Mouse (Mus musculus): ENCODE data around the gene Map2k7.

The Map2k7 gene

DNA sequence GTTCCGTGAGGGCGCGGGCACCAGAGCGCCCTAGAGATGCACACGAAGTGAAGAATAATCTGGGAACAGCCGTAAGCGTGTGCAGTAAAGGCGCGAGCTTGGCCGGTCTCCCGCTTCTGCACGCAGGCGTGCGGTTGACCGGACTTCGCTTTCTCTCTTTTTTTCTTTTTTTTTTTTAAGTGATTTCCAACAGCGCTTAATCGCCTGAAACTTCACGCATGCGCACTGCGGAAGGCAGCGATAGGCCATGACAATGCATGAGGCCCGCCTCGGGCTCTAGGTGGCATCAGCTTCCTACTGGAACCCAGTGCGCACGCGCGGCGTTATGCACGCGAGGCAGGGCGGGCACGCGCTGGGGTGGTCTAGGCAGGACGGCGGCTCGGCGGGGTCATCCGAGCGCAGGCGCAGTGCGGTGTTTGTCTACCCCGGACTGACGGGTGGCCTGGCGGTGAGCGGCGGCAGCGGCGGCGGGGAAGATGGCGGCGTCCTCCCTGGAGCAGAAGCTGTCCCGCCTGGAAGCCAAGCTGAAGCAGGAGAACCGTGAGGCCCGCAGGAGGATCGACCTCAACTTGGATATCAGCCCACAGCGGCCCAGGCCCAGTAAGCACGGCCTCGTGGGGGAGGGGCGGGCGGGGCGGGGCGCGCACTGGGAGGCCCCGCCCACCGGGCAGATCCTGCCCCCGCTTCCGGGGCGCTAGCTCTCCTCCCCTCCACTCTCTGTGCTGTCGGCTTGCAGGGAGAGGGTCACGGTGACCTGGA, at the start of gene Map2k7, which contains the start of gene Gm49320:
Gene Map2k7, plus strand, starts transcription at position 307 of the 759 bp plus-strand sequence.
Gene Gm49320, plus strand, starts transcription at position 432 of the 759 bp plus-strand sequence.
- DNase-seq (ENCODE audit: low spot score) = peak; percentile 100

DNA sequence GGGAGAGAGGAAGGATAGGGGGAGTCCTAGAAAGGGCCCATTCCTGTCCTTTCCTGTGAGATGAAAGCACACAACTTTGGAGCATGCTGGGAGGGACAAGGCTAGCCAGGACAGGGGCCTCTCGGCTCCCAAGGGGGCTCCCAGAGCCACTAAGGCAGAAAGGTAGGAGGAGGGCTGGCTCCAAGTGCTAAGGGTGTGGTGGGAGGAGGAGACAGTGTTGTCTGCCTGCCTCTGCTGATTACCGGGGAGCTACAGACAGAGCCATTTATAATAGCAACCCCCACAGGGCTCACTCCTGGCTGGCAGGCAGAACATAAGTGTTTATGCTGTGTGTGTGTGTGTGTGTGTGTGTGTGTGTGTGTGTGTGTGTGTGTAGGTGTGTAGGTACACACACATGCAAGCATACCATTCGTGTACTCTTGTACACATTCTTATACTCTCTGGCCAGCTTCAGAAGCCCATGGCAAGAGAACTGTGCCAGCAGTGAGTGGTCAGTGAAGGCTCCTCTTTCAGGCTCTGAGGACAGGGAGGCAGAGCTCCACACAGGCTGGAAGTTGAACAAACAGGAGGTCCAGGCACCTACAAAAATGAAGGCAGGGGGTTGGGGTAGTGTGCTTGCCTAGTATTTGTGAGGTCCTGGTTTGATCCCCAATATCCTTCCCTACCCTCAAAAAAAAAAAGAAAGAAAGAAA, 49.4 kb upstream of the Map2k7 start:
- no peak for DNase-seq (ENCODE audit: low spot score)

DNA sequence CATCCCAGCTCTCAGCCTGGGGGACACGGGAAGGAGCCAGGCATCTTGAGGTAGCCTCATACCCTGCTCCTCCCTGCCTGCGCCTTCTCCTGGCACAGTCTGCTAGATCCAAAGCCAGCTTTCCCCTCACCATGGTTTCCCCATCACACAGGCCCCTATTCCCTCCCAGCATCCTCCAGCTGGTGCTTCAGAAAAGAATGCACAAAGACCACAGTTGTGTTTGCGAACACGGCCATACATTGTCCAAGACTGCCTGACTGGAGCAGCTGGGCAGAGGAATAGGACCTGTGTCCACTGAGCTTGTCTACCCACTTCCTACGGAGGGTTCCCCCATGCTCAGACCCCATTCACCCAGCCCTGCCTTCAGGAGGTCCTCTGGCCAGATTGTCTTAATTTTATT, 46.2 kb upstream of the Map2k7 start:
- peak; percentile 49 for DNase-seq (ENCODE audit: low spot score)

DNA sequence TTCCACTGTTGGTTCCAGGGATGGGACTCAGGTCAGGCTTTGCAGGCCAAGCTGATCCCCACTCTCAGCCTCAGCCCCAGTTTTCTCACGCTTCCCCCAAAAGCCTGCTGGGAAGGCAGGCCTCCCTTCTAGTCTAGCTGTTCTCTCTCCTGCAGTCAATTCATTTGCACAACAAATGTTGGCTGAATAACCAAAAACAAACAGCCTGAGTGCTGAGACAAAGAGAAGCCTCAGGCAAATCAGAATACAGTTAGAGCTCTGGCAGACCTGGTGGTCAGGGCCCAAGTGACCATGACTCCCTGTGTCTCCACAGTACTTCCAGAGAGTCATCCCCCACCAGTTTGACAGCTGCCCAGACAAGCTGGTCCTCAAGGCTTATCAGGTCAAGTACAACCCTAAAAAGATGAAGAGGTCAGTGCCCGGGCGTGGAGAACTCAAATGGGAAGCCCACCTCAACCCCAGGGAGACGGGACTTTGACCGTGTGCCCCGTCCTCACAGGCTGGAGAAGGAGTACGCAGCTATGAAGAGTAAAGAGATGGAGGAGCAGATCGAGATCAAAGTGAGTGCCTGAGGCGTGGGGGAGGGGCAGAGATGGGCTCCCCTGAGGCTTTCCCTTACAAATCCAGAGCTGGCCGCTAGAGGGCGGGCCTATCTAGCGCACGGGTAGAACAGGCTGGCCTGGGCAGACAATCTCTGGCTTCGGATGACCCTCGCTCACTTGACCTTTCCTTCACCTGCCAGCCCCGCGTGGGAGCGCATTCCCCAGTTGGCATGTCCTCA, 45.5 kb upstream of the Map2k7 start:
- DNase-seq (ENCODE audit: low spot score) = peak; percentile 86

DNA sequence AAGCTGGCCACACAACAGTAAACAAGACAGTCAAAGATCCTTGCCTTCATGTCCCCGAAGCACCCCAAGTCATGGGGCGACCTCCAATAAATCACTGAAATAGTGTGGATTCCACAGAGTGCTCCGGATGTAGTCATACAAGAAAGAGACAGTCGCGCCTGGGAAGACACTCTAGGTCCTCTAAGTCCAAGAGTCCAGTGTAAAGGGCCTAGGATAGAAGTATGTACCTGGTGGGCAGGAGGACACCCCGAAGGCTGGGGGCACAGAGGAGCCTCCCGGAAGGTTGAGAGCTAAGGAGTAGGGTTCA, 45.0 kb upstream of the Map2k7 start:
- no peak for DNase-seq (ENCODE audit: low spot score)

GRCm38 (mm10) chr8:4201321-4201720, 37.2 kb upstream of the Map2k7 start:
- DNase-seq (ENCODE audit: low spot score) = no peak

DNA sequence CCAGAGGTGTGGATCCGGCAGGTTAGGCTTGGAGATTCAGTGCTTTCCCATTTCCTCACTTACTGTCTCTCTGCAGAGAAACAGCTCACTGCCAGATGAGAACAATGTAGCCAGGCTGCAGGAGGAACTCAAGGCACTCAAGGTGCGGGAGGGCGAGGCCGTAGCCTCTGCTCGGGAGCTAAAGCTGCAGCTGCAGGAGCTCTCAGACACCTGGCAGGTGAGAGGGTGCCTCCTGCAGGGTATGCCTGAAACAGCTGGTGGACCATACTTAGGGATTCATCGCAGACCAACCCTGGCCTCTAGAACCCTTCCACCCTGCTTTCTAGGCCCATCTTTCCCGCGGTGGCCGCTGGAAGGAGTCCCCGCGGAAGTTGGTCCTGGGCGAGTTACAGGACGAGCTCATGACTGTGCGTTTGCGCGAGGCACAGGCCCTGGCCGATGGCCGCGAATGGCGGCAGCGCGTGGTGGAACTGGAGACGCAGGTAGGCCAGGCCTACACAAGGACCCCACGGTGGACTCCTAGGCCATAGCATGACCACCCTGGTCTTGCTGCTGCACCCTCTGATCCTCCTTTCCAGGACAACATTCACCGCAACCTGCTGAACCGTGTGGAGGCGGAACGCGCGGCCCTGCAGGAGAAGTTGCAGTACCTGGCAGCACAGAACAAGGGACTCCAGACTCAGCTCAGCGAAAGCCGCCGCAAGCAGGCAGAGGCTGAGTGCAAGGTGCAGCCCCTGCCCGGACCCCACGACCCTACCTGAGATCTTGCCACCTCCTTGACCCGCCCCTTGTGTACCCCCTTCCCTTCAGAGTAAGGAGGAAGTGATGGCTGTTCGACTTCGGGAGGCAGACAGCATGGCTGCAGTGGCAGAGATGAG, 33.1 kb upstream of the Map2k7 start:
- no peak for DNase-seq (ENCODE audit: low spot score)

DNA sequence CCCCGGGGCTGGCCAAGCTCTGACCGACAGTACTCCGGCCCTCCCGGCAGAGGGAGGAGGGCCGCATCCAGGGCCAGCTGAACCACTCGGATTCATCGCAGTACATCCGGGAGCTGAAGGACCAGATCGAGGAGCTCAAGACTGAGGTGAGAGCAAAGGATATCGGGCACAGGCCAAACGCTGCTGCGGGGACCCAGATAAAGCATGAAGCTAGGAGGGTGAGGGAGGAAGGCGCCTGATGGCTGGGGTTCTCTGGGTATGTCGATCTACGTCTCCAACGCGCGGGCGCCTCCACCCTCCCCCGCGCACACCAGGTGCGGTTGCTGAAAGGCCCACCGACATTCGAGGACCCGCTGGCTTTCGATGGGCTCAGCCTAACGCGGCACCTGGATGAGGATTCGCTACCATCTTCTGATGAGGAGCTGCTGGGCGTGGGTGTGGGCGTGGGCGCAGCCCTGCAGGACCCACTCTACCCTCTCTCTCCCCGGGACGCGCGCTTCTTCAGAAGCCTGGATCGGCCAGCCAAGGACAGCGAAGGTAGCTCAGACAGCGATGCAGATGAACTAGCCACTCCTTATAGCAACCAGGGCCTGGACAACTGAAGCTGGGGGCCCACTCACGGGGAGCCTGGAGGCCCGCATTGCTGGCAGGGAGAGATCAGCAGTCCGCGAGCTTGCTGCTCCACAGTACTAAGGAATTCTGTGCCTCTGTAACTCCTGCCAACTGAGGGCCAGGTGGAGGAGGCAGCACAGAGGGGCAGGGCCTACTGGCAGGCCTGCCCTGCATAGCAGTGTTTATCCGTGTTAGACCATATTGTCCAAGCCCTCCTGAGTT, 32.1 kb upstream of the Map2k7 start:
- DNase-seq (ENCODE audit: low spot score) = no peak

DNA sequence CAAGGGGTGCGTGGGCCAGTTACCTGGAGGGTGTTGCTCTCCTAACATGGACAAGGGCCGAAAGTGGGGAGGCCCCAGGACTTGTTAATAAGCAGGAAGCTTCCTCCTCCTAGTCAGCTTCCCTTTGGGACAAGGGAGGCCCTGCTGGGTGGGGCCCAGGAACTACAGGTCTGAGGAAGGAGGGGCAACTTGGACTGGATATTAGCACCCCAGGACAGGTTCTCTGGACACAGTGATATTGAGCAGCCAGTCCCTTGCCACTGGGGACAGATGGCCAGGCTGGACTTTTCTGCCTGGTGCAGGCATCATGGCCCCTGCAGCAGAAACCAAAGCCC, 31.6 kb upstream of the Map2k7 start:
- no peak for DNase-seq (ENCODE audit: low spot score)

GRCm38 (mm10) chr8:4211097-4211496, 27.4 kb upstream of the Map2k7 start:
- DNase-seq (ENCODE audit: low spot score) = no peak

- DNase-seq (ENCODE audit: low spot score) = no peak
Measured at GRCm38 (mm10) chr8:4212809-4213209, 25.7 kb upstream of the Map2k7 start.

DNA sequence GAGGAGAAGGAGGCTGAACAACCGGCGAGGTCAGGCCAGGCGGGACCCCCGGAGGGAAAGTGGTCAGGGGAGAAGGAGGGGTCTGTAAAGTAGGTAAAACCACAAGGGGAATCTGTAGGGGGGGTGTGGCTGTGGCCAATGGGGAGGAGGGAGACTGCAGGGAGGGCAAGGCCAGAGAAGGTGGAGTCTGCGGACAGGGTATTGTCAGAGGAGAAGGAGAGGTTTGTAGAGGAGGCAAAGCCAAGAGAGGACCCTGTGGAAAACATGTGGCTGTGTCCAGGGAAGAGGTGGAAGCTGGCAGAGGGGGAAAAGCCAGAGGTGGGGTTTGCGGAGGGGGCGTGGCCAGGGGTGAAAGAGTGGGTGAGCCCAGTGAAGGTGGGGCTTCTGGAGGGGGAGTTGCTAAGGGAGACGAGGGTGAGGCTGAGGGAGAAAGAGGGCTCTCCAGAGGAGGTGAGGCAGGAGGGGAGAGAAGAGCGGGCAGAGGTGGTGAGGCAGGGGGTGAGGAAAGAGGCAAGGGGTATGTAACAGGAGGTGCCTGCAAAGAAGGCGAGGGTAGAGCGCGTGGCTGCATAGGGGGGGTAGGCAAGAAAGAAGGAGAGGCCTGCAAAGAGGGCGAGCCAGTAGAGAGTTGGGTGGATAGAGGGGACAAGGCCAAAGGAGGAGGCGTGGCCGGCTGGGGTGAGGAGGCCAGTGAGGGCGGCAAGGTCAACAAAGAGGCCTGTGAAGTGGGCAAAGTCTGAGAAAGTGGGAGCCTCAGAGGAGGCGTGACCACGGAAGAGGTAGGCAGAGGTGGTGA, 25.1 kb upstream of the Map2k7 start:
- DNase-seq (ENCODE audit: low spot score) = no peak

- no peak for DNase-seq (ENCODE audit: low spot score)
Measured at GRCm38 (mm10) chr8:4214006-4214980, 24.2 kb upstream of the Map2k7 start.

GRCm38 (mm10) chr8:4216296-4216695, 22.2 kb upstream of the Map2k7 start:
- DNase-seq (ENCODE audit: low spot score) = no peak

GRCm38 (mm10) chr8:4216791-4217621, 21.5 kb upstream of the Map2k7 start, which contains the start of gene Prr36:
Prr36 (minus strand) TSS chr8:4217459.
- no peak for DNase-seq (ENCODE audit: low spot score)

- DNase-seq (ENCODE audit: low spot score) = no peak
Measured at GRCm38 (mm10) chr8:4219617-4220016, 18.9 kb upstream of the Map2k7 start.

GRCm38 (mm10) chr8:4222059-4222458, 16.5 kb upstream of the Map2k7 start:
- no peak for DNase-seq (ENCODE audit: low spot score)

DNA sequence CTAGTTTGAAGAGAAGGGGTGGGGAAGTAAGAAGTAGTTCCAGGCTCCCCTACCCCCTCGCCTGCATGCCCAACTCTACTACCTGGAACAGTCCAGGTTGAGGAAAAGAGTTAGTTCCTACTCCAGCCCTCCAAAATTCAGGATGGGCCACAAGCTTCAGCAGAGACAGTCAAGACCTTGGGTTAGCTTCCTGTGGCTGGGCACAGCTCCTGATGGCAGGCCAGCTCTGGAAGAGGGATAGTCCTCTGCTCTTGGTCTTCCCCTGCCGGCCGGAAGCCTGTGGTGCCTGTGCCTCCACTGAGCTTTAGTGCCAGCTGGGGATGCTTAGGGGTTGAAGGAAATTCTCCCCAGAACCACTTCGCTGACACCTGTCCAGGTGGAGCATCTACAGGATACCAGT, 12.2 kb upstream of the Map2k7 start:
- no peak for DNase-seq (ENCODE audit: low spot score)
